Mouse (Mus musculus) small intestine, adult 2 months (tissue): Measurements from ENCODE around the gene Lmo3. TPM values are rescaled to one million over a fixed set of nuclear protein-coding genes. Genes with fewer than 3 reads are reported as not detected.

Source experiments
- H3K27ac ChIP-seq: fragments of 200-500 bp; 2 replicates; pipeline ENCODE4 v1.5.1; 2012; ENCODE audit warnings: low read depth, low read length, control low read depth, inconsistent platforms; ENCODE audit not compliant: insufficient read depth
- H3K27me3 ChIP-seq: fragments of 200-500 bp; 2 replicates; pipeline ENCODE4 v1.6.1; 2012; ENCODE audit warnings: mild to moderate bottlenecking, moderate library complexity, low read length, inconsistent platforms; ENCODE audit not compliant: control insufficient read depth, insufficient read depth
- H3K36me3 ChIP-seq: fragments of 200-500 bp; 2 replicates; pipeline ENCODE4 v1.6.1; 2012; ENCODE audit warnings: mild to moderate bottlenecking, low read length, control low read depth, inconsistent platforms; ENCODE audit not compliant: control insufficient read depth, insufficient read depth
- H3K4me1 ChIP-seq: fragments of 200-500 bp; 2 replicates; pipeline ENCODE4 v1.6.1; 2012; ENCODE audit warnings: low read length, inconsistent platforms, mixed read lengths; ENCODE audit not compliant: control insufficient read depth, insufficient read depth, insufficient read length
- H3K4me3 ChIP-seq: fragments of 200-500 bp; 2 replicates; pipeline ENCODE4 v1.5.1; 2012; ENCODE audit warnings: low read depth, mild to moderate bottlenecking, control low read depth, inconsistent platforms, low read length, moderate library complexity
- CTCF ChIP-seq: fragments of 200-500 bp; IDR thresholded peaks from 2 replicates; pipeline ENCODE4 v1.5.1; 2012; ENCODE audit warnings: low read depth, mild to moderate bottlenecking, control low read depth, inconsistent platforms, low read length, moderate library complexity, mixed read lengths; ENCODE audit not compliant: insufficient replicate concordance, insufficient read length; ENCODE audit errors: extremely low read depth
- POLR2A ChIP-seq: fragments of 200-500 bp; IDR thresholded peaks from 2 replicates; pipeline ENCODE4 v1.6.1; 2012; ENCODE audit warnings: low read depth, mild to moderate bottlenecking, control low read depth, inconsistent platforms, low read length, moderate library complexity
- WGBS: fragments of 180-500 bp; shearing (Covaris S2); methylation state at CpG from one replicate; pipeline ENCODE4 v1.1.7; 2018; 5-methylcytosine and 5-hydroxymethylcytosine counted together
- polyA plus RNA-seq: library from polyadenylated mRNA; depleted of rRNA; stranded (reverse); fragments of >200 nt; gene quantifications from 2 replicates; pipeline ENCODE4 v1.2.3, GENCODE M21; 2012

Lmo3 gene
- polyA plus RNA-seq, 1 experiment = 0.38 TPM

DNA sequence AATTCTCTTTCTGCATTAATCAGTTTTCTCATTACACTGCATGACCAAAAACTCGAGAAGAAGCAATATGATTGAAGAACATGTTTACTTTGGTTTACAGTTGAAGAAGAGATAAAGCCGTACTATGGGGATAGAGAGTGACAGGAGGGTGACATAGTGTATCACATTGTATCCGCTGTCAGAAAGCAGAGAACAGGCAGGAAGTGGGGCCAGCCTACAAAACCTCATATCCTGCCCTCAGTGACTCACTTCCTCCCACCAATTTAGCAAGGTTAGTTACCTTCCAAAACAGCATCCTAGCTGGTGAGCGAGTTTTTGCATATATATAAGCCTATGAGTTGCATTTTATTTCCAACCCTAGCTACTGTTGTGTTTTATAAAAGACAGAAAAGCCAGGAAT is 112.6 kb downstream of the Lmo3 start:
- Histone ChIP-seq H3K4me1 (no peaks in the 10 kb centered on the region), H3K36me3 (no peaks in the 10 kb centered on the region), H3K27me3 (no peaks in the 10 kb centered on the region), H3K27ac (no peak overlapping the region), H3K4me3 (no peak overlapping the region)
- no peak for TF ChIP-seq CTCF
- TF ChIP-seq POLR2A = no peak
- WGBS = 66% methylated on average over 4 of the region's 4 CpGs

DNA sequence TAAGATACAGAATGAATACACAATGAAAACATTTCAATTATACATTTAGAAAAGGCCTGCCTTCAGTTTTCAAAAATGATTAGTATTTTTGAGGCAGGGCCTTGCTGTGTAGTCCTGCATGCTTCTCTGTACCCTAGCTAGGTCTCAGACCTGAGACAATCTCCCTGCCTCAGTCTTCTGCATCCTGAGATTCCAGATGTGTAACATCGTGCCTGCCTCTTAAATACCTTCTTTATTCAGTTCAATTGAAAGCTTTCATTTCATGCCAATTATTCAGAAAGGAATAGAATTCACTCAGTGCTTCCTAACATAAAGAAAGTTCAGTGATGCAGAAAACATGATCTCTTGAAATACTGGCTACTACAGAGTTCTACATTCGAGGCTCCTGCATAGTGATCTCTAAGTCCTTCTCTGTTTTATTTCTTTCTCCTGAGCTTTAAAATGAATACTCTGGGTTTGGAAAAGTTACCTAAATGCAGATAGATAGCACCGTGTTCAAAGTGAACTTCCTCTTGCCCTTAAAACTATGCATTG is 137.2 kb downstream of the Lmo3 start:
- no peak overlapping the region for H3K27ac ChIP-seq
- no peaks in the 10 kb centered on the region for H3K27me3 ChIP-seq
- WGBS = 75% methylated on average over 3 of the region's 3 CpGs
- TF ChIP-seq CTCF = no peak
- no peak for TF ChIP-seq POLR2A
- no peak overlapping the region for H3K4me3 ChIP-seq
- H3K4me1 ChIP-seq = no peaks in the 10 kb centered on the region
- H3K36me3 ChIP-seq = no peaks in the 10 kb centered on the region

DNA sequence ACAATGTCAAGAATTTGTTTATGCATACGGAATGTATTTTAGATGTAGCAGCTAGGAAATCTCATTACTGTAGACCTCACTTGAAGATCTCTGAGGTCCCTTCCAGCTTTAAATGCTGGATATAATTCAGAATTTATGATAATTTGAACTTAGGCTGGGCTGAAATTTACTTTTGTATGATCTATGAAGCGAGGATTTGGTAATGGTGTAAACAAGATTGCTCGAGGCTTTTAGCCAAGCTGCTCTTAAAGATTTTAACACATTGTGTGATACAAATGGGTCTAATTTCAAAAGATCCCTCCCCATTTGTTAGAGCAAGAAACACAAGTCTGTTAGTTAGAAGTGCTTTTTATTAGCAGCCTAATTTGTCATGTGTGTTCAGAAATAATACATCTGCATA is 144.4 kb downstream of the Lmo3 start:
- H3K4me3 ChIP-seq = no peak overlapping the region
- TF ChIP-seq CTCF (no peak), POLR2A (no peak)
- H3K4me1 ChIP-seq = no peaks in the 10 kb centered on the region
- H3K27me3 ChIP-seq = no peaks in the 10 kb centered on the region
- no peak overlapping the region for H3K27ac ChIP-seq
- H3K36me3 ChIP-seq = no peaks in the 10 kb centered on the region
- WGBS = 75% methylated on average over 3 of the region's 3 CpGs

DNA sequence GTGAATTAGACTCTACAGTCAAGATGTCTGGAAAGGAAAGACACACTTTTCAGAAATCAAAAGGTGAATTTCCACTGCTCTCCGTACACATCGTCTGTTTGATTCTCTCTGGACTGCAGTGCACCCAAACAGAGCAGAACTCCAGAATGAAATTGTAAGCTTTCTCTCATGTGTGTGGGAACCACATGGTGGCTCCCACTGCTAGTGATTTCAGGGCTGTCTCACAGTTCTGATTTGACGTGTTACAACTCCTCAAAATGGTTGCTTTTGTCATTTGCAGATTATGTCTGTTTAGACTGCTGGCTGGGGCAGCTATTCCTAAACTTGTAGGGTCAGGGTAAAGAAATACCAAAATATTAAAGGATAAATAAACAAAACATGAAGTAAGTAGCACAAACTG is 145.0 kb downstream of the Lmo3 start:
- WGBS = 74% methylated on average over 3 of the region's 3 CpGs
- Histone ChIP-seq H3K27me3 (no peaks in the 10 kb centered on the region), H3K4me3 (no peak overlapping the region), H3K27ac (no peak overlapping the region), H3K36me3 (no peaks in the 10 kb centered on the region), H3K4me1 (no peaks in the 10 kb centered on the region)
- TF ChIP-seq POLR2A = no peak
- no peak for TF ChIP-seq CTCF

DNA sequence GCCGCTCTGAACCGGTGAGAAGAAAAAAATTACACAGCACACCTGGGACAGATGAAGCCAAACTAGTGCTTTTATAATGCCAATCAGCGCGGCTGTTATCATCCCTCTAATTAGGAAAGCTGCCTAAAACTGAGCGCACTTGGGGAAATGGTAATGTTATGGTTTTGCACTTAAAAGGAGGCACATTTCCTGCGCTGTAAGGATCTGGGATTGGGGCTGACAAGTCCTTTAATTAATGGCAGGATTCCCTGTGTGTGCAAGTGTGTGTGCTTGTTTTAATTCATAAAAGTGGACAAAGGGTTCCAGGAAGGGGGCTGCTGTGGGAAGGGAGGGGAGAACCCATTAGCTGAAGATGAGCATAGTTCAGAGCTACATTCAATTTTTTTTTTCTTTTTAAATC is 154.4 kb downstream of the Lmo3 start:
- 57% methylated on average over 6 of the region's 6 CpGs for WGBS
- no peak overlapping the region for H3K27ac ChIP-seq
- no peaks in the 10 kb centered on the region for H3K36me3 ChIP-seq
- no peaks in the 10 kb centered on the region for H3K27me3 ChIP-seq
- TF ChIP-seq CTCF (no peak), POLR2A (no peak)
- H3K4me1 ChIP-seq = no peaks in the 10 kb centered on the region
- H3K4me3 ChIP-seq = no peak overlapping the region

DNA sequence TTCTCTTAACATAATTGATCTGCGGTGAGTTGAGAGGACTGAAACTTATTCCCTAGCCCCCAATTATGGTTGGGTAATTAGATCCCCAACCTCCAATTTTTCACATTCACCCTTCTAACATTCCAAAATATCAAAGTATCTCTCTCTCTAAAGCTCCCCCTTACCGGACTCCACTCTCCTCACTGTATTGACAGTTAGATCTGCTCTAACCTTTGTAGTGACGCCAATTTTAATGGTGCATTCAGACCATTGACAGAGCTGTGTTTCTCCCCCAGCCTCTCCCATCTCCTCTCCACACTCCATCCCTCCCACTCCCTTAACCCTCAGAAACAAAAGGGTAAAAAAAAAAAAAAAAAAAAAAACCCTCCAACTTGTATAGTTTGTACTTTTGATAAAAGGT is 154.9 kb downstream of the Lmo3 start:
- H3K4me1 ChIP-seq = peaks cover 4% of the 10 kb centered on the region; the same call in 1 of the 2 replicates
- no peaks in the 10 kb centered on the region for H3K27me3 ChIP-seq
- H3K27ac ChIP-seq = no peak overlapping the region
- H3K4me3 ChIP-seq = no peak overlapping the region
- no peaks in the 10 kb centered on the region for H3K36me3 ChIP-seq
- no peak for TF ChIP-seq POLR2A
- TF ChIP-seq CTCF = no peak
- 75% methylated on average over 3 of the region's 3 CpGs for WGBS

DNA sequence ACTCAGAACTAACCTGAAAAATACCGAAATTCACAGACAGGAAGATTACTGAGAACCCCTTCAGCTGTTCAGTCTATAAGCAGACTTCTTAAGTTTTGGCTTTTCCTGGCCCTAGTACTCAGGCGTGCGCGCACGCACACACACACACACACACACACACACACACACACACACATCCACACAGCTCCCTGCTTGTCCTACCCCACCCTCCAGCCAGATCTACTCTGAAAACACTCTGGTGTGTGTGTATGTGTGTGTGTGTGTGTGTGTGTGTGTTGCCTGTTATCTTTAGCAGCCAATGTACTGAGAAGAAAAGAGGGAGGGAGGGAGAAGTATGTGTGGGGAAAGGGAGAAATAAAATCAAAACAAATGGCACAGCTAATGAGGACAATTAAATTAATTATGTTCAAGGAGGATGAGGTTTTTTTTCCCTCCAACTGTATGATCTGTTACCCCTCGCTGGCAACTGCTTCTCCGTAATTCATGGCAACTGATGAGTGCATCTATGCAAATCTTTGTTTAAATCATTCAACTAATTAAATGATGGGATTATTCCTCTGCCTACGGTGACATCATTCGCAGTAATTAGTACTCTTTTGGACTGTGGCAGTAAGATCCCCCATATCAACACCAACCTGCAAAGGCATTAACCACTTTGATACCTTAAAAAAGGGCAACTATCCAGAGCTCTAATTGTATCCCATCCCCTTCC is 157.1 kb downstream of the Lmo3 start:
- Histone ChIP-seq H3K36me3 (no peaks in the 10 kb centered on the region), H3K4me1 (peaks cover 5% of the 10 kb centered on the region; the same call in 1 of the 2 replicates), H3K27ac (no peak overlapping the region), H3K27me3 (no peaks in the 10 kb centered on the region), H3K4me3 (no peak overlapping the region)
- TF ChIP-seq POLR2A (no peak), CTCF (no peak)
- 79% methylated on average over 9 of the region's 9 CpGs for WGBS
